Mouse (Mus musculus) ES-E14 (cell line): ENCODE results near the gene Olfr1406. TPM values are rescaled to one million over a fixed set of nuclear protein-coding genes. Genes with fewer than 3 reads are reported as not detected.

Source experiments
- DNase-seq: peaks from one replicate; pipeline ENCODE4 v3.0.0-alpha.2; 2013; ENCODE audit warnings: low read depth, low spot score
- H3K27ac ChIP-seq: 2 replicates; pipeline ENCODE4 v1.5.1; 2012; ENCODE audit warnings: low read depth, mild to moderate bottlenecking, low read length, moderate library complexity, mixed read lengths; ENCODE audit not compliant: poor library complexity, insufficient read depth, severe bottlenecking
- H3K36me3 ChIP-seq: 2 replicates; pipeline ENCODE4 v1.6.1; 2012; ENCODE audit warnings: mild to moderate bottlenecking, low read length, moderate library complexity, mixed read lengths; ENCODE audit not compliant: control insufficient read depth, poor library complexity, insufficient read depth, severe bottlenecking
- H3K4me1 ChIP-seq, 2 experiments: fragments of 150-350 bp in 1 of 2; sonication (generic) in 1 of 2; 2 replicates each; pipeline ENCODE4 v1.6.1; 2012; ENCODE audit warnings: low read length in 2 of 2, mild to moderate bottlenecking in 1 of 2, mixed read lengths in 1 of 2; ENCODE audit not compliant: control insufficient read depth in 2 of 2, insufficient read depth in 2 of 2, poor library complexity in 1 of 2
- H3K4me3 ChIP-seq, 2 experiments: fragments of 150-350 bp in 1 of 2; sonication (generic) in 1 of 2; 2 replicates each; pipeline ENCODE4 v1.5.1; 2012; ENCODE audit warnings: low read length in 2 of 2, low read depth in 1 of 2, mild to moderate bottlenecking in 1 of 2, mixed read lengths in 1 of 2; ENCODE audit not compliant: insufficient read depth in 1 of 2, poor library complexity in 1 of 2, severe bottlenecking in 1 of 2
- H3K9ac ChIP-seq: 2 replicates; pipeline ENCODE4 v1.6.1; 2012; ENCODE audit warnings: low read depth, mild to moderate bottlenecking, low read length, mixed read lengths; ENCODE audit not compliant: poor library complexity, insufficient read depth, severe bottlenecking
- H3K9me3 ChIP-seq: fragments of 150-350 bp; sonication (generic); 2 replicates; pipeline ENCODE4 v1.6.1; 2012; ENCODE audit warnings: low read depth, mild to moderate bottlenecking, low read length; ENCODE audit not compliant: control insufficient read depth, insufficient read depth
- CHD2 ChIP-seq: IDR thresholded peaks from 2 replicates; pipeline ENCODE4 v1.6.1; 2014; ENCODE audit warnings: mild to moderate bottlenecking, low read depth, low read length, inconsistent platforms
- HCFC1 ChIP-seq: IDR thresholded peaks from 2 replicates; pipeline ENCODE4 v1.6.1; 2012; ENCODE audit warnings: low read length, inconsistent platforms, borderline replicate concordance; ENCODE audit not compliant: insufficient read depth
- MAFK ChIP-seq: IDR thresholded peaks from 2 replicates; pipeline ENCODE4 v1.6.1; 2014; ENCODE audit warnings: mild to moderate bottlenecking, low read depth, low read length, inconsistent platforms; ENCODE audit not compliant: insufficient read depth
- ZC3H11A ChIP-seq: IDR thresholded peaks from 2 replicates; pipeline ENCODE4 v1.6.1; 2012; ENCODE audit warnings: low read depth, mild to moderate bottlenecking, inconsistent platforms, low read length, borderline replicate concordance
- ZNF384 ChIP-seq: IDR thresholded peaks from 2 replicates; pipeline ENCODE4 v1.6.1; 2012; ENCODE audit warnings: low read depth, low read length, inconsistent platforms
- in situ Hi-C, 2 experiments: fragments of 600-800 bp; cut with MboI; formaldehyde crosslinking; loops; one replicate each; pipeline ENCODE4 v1.15.1; 2025; ENCODE audit warnings: low sequenced_read_pairs in 2 of 2, inconsistent platforms in 1 of 2; ENCODE audit not compliant: unreplicated experiment in 2 of 2
- total RNA-seq: library from RNA; depleted of rRNA; stranded (reverse); fragments of 300-350 nt; gene quantifications from 2 replicates; pipeline ENCODE4 v1.2.3, GENCODE M21; 2012

Olfr1406 gene
- total RNA-seq, 1 experiment: not detected

GRCm38 (mm10) chr1:173197508-173197907 lies 7.1 kb upstream of the Olfr1406 start, which contains the start of gene Olfr218:
Gene Olfr218, plus strand, starts transcription at chr1:173197808.
- in situ Hi-C loops: no loop called here
- no peak within 1 kb of the TSS for H3K27ac ChIP-seq
- no peak within 1 kb of the TSS for H3K9ac ChIP-seq
- H3K36me3 ChIP-seq: no peaks in the 10 kb centered on the region
- no peaks in the 10 kb centered on the region for H3K4me1 ChIP-seq
- H3K4me3 ChIP-seq: no peak within 1 kb of the TSS
- DNase-seq: no peak
- no peaks in the 10 kb centered on the region for H3K9me3 ChIP-seq
- TF ChIP-seq CHD2 (no peak), HCFC1 (no peak), ZC3H11A (no peak), ZNF384 (no peak), MAFK (no peak)

GRCm38 (mm10) chr1:173196359-173196758 lies 5.9 kb upstream of the Olfr1406 start:
- no peaks in the 10 kb centered on the region for H3K9me3 ChIP-seq
- no peak overlapping the region for H3K4me3 ChIP-seq
- H3K4me1 ChIP-seq: no peaks in the 10 kb centered on the region
- in situ Hi-C loops: no loop called here
- no peak overlapping the region for H3K27ac ChIP-seq
- H3K36me3 ChIP-seq: no peaks in the 10 kb centered on the region
- no peak for DNase-seq
- H3K9ac ChIP-seq: no peak overlapping the region
- TF ChIP-seq ZNF384 (no peak), HCFC1 (no peak), MAFK (no peak), CHD2 (no peak), ZC3H11A (no peak)

- Histone ChIP-seq H3K4me3 (no peak overlapping the region), H3K4me1 (no peaks in the 10 kb centered on the region), H3K27ac (no peak overlapping the region), H3K36me3 (no peaks in the 10 kb centered on the region), H3K9me3 (no peaks in the 10 kb centered on the region), H3K9ac (no peak overlapping the region)
- no peak for DNase-seq
- in situ Hi-C loops: no loop called here
- TF ChIP-seq CHD2 (no peak), ZC3H11A (no peak), ZNF384 (no peak), HCFC1 (no peak), MAFK (no peak)
These were observed 1.6 kb upstream of the Olfr1406 start for GRCm38 (mm10) chr1:173192059-173192458.

- no peak overlapping the region for H3K4me3 ChIP-seq
- DNase-seq: no peak
- no peaks in the 10 kb centered on the region for H3K4me1 ChIP-seq
- no peak for TF ChIP-seq ZNF384
- no peak for TF ChIP-seq CHD2
- TF ChIP-seq ZC3H11A: no peak
- TF ChIP-seq HCFC1: no peak
- TF ChIP-seq MAFK: no peak
- no peaks in the 10 kb centered on the region for H3K36me3 ChIP-seq
- H3K27ac ChIP-seq: no peak overlapping the region
- in situ Hi-C loops: no loop called here
- H3K9me3 ChIP-seq: no peaks in the 10 kb centered on the region
- no peak overlapping the region for H3K9ac ChIP-seq
These were observed 16.1 kb downstream of the Olfr1406 start for GRCm38 (mm10) chr1:173174154-173174842.

- no peak within 1 kb of the TSS for H3K4me3 ChIP-seq
- TF ChIP-seq MAFK: no peak
- no peak for TF ChIP-seq ZNF384
- no peak for TF ChIP-seq ZC3H11A
- no peak for TF ChIP-seq HCFC1
- no peak for TF ChIP-seq CHD2
- in situ Hi-C loops: no loop called here
- H3K36me3 ChIP-seq: no peaks in the 10 kb centered on the region
- no peaks in the 10 kb centered on the region for H3K4me1 ChIP-seq
- no peak within 1 kb of the TSS for H3K27ac ChIP-seq
- H3K9me3 ChIP-seq: no peaks in the 10 kb centered on the region
- H3K9ac ChIP-seq: no peak within 1 kb of the TSS
- DNase-seq: no peak
These were observed 53.2 kb downstream of the Olfr1406 start, which contains the start of gene Olfr1408 for GRCm38 (mm10) chr1:173137274-173137673. Gene Olfr1408, minus strand, starts transcription at chr1:173137374.
